Mouse (Mus musculus) heart, adult 2 months (tissue): ENCODE results near the gene 4922502D21Rik.

Experiments
- CTCF ChIP-seq: fragments of 200-600 bp; IDR thresholded peaks from 2 replicates; pipeline ENCODE4 v1.8.1; 2022; ENCODE audit warnings: antibody characterized with exemption, mild to moderate bottlenecking, moderate library complexity
- POLR2A ChIP-seq: fragments of 200-500 bp; IDR thresholded peaks from 2 replicates; pipeline ENCODE4 v1.6.1; 2011; ENCODE audit warnings: mild to moderate bottlenecking, low read depth, low read length, control low read depth; ENCODE audit not compliant: insufficient read depth

DNA sequence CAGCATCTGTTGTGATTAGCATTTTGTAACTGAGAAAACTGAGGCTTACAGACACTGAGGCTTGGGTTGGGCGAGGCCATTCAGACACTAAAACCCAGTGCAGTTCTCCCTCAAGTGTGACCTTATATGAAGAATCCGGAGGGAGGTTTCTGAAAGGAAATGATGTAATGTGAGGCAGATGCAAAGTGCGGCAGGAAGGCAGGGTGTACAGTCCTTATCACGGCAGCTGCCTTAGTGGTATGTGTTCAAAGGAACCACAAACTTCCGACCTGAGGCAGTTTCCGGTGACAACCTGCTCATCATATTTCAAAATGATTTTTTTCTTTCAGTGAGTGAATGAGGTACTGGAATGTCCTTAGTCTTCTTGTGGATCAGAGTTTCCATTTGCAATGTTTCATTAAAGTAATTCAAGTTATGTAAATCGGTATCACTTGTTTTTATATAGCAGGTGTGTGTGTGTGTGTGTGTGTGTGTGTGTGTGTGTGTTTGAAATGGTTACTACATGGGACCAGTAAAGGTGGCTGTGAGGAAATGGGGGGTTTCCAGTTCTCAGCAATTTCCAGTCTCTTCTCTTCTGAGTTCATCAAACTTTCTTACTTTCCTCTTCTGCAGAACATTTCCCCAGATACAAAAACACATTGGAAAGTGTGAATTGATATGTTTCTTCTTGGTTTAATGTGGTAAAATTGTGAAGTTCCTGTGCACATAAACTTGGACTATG lies 47.1 kb downstream of the 4922502D21Rik start:
- TF ChIP-seq CTCF: no peak
- no peak for TF ChIP-seq POLR2A
